Mouse (Mus musculus): ENCODE data around the gene Myoz1. TPM values are rescaled to one million over a fixed set of nuclear protein-coding genes. Genes with fewer than 3 reads are reported as not detected.

Gene Myoz1
- polyA plus RNA-seq, 1 experiment from 2014 or later: 29.8 TPM

GRCm38 (mm10) chr14:20651722-20652256, 4.6 kb downstream of the Myoz1 start:
- 64% methylated on average over 4 of the region's 4 CpGs for WGBS
- no peaks in the 10 kb centered on the region for H3K4me1 ChIP-seq (ENCODE audit: control insufficient read depth, insufficient read depth, low read length)
- no peaks in the 10 kb centered on the region for H3K27me3 ChIP-seq (ENCODE audit: control insufficient read depth, insufficient read depth, low read length)
- no peak overlapping the region for H3K9ac ChIP-seq (ENCODE audit: low read length)
- no peaks in the 10 kb centered on the region for H3K36me3 ChIP-seq (ENCODE audit: control insufficient read depth, insufficient read depth, low read length)
- H3K4me2 ChIP-seq (ENCODE audit: low read depth, low read length): no peak overlapping the region
- H3K27ac ChIP-seq (ENCODE audit: low read length): no peak overlapping the region
- no peak for ATAC-seq (ENCODE audit: insufficient read depth, low FRiP score)
- no peak overlapping the region for H3K4me3 ChIP-seq (replicated peaks; ENCODE audit: low read length)
- no peaks in the 10 kb centered on the region for H3K9me3 ChIP-seq (replicated peaks; ENCODE audit: control insufficient read depth, low read length)

GRCm38 (mm10) chr14:20651000-20651399, 5.3 kb downstream of the Myoz1 start:
- Histone ChIP-seq H3K4me3 (replicated peaks; ENCODE audit: low read length) (no peak overlapping the region), H3K36me3 (ENCODE audit: control insufficient read depth, insufficient read depth, low read length) (no peaks in the 10 kb centered on the region), H3K4me1 (ENCODE audit: control insufficient read depth, insufficient read depth, low read length) (no peaks in the 10 kb centered on the region), H3K27ac (ENCODE audit: low read length) (no peak overlapping the region; the same call in 1 of the 2 replicates), H3K9me3 (replicated peaks; ENCODE audit: control insufficient read depth, low read length) (no peaks in the 10 kb centered on the region), H3K4me2 (ENCODE audit: low read depth, low read length) (no peak overlapping the region), H3K9ac (ENCODE audit: low read length) (no peak overlapping the region), H3K27me3 (ENCODE audit: control insufficient read depth, insufficient read depth, low read length) (no peaks in the 10 kb centered on the region)
- no peak for ATAC-seq (ENCODE audit: insufficient read depth, low FRiP score)
- WGBS: 66% methylated on average over 2 of the region's 2 CpGs

GRCm38 (mm10) chr14:20646381-20646780, 10.0 kb downstream of the Myoz1 start:
- Histone ChIP-seq H3K27me3 (ENCODE audit: control insufficient read depth, insufficient read depth, low read length) (no peaks in the 10 kb centered on the region), H3K4me2 (ENCODE audit: low read depth, low read length) (no peak overlapping the region), H3K4me3 (replicated peaks; ENCODE audit: low read length) (no peak overlapping the region), H3K4me1 (ENCODE audit: control insufficient read depth, insufficient read depth, low read length) (0 out of 2 replicates have a peak, but pooled peaks cover 2% of the 10 kb centered on the region), H3K36me3 (ENCODE audit: control insufficient read depth, insufficient read depth, low read length) (no peaks in the 10 kb centered on the region), H3K27ac (ENCODE audit: low read length) (no peak overlapping the region), H3K9me3 (replicated peaks; ENCODE audit: control insufficient read depth, low read length) (no peaks in the 10 kb centered on the region), H3K9ac (ENCODE audit: low read length) (no peak overlapping the region)
- ATAC-seq (ENCODE audit: insufficient read depth, low FRiP score): no peak

- no peaks in the 10 kb centered on the region for H3K9me3 ChIP-seq (replicated peaks; ENCODE audit: control insufficient read depth, low read length)
- no peak overlapping the region for H3K9ac ChIP-seq (ENCODE audit: low read length)
- ATAC-seq (ENCODE audit: insufficient read depth, low FRiP score): no peak
- H3K36me3 ChIP-seq (ENCODE audit: control insufficient read depth, insufficient read depth, low read length): no peaks in the 10 kb centered on the region
- no peaks in the 10 kb centered on the region for H3K27me3 ChIP-seq (ENCODE audit: control insufficient read depth, insufficient read depth, low read length)
- WGBS: 30% methylated on average over 3 of the region's 3 CpGs
- no peak overlapping the region for H3K27ac ChIP-seq (ENCODE audit: low read length)
- no peak overlapping the region for H3K4me3 ChIP-seq (replicated peaks; ENCODE audit: low read length)
- H3K4me2 ChIP-seq (ENCODE audit: low read depth, low read length): no peak overlapping the region
- H3K4me1 ChIP-seq (ENCODE audit: control insufficient read depth, insufficient read depth, low read length): 0 out of 2 replicates have a peak, but pooled peaks cover 2% of the 10 kb centered on the region
These were observed 10.8 kb downstream of the Myoz1 start for GRCm38 (mm10) chr14:20645547-20645946.

- H3K36me3 ChIP-seq (ENCODE audit: control insufficient read depth, insufficient read depth, low read length): no peaks in the 10 kb centered on the region
- H3K9ac ChIP-seq (ENCODE audit: low read length): peak overlapping the region; percentile 96
- no peaks in the 10 kb centered on the region for H3K9me3 ChIP-seq (replicated peaks; ENCODE audit: control insufficient read depth, low read length)
- peak overlapping the region; percentile 95 for H3K27ac ChIP-seq (ENCODE audit: low read length)
- H3K4me3 ChIP-seq (replicated peaks; ENCODE audit: low read length): peak overlapping the region; percentile 84
- H3K4me2 ChIP-seq (ENCODE audit: low read depth, low read length): peak overlapping the region; percentile 64
- no peaks in the 10 kb centered on the region for H3K27me3 ChIP-seq (ENCODE audit: control insufficient read depth, insufficient read depth, low read length)
- ATAC-seq (ENCODE audit: insufficient read depth, low FRiP score): no peak
- H3K4me1 ChIP-seq (ENCODE audit: control insufficient read depth, insufficient read depth, low read length): 0 out of 2 replicates have a peak, but pooled peaks cover 6% of the 10 kb centered on the region
- WGBS: 11% methylated on average over 10 of the region's 10 CpGs
These were observed 14.9 kb downstream of the Myoz1 start for GRCm38 (mm10) chr14:20641438-20641875.

GRCm38 (mm10) chr14:20640644-20641437, 15.5 kb downstream of the Myoz1 start, which contains the start of gene Usp54:
Gene Usp54 (minus strand): TSS chr14:20641063.
- WGBS: under 1% methylated on average over 73 of the region's 73 CpGs
- Histone ChIP-seq H3K36me3 (ENCODE audit: control insufficient read depth, insufficient read depth, low read length) (no peaks in the 10 kb centered on the region), H3K27ac (ENCODE audit: low read length) (peak within 1 kb of the TSS; percentile 95), H3K4me1 (ENCODE audit: control insufficient read depth, insufficient read depth, low read length) (0 out of 2 replicates have a peak, but pooled peaks cover 6% of the 10 kb centered on the region), H3K9ac (ENCODE audit: low read length) (peak within 1 kb of the TSS; percentile 96), H3K9me3 (replicated peaks; ENCODE audit: control insufficient read depth, low read length) (no peaks in the 10 kb centered on the region), H3K27me3 (ENCODE audit: control insufficient read depth, insufficient read depth, low read length) (no peaks in the 10 kb centered on the region), H3K4me3 (replicated peaks; ENCODE audit: low read length) (peak within 1 kb of the TSS; percentile 84), H3K4me2 (ENCODE audit: low read depth, low read length) (peak within 1 kb of the TSS; percentile 90)
- ATAC-seq (ENCODE audit: insufficient read depth, low FRiP score): peak; percentile 94

GRCm38 (mm10) chr14:20639918-20640619, 16.3 kb downstream of the Myoz1 start:
- ATAC-seq (ENCODE audit: insufficient read depth, low FRiP score): peak; percentile 67; the same call in 1 of the 2 replicates
- H3K4me2 ChIP-seq (ENCODE audit: low read depth, low read length): peak overlapping the region; percentile 90
- no peaks in the 10 kb centered on the region for H3K36me3 ChIP-seq (ENCODE audit: control insufficient read depth, insufficient read depth, low read length)
- H3K27ac ChIP-seq (ENCODE audit: low read length): peak overlapping the region; percentile 95
- no peaks in the 10 kb centered on the region for H3K9me3 ChIP-seq (replicated peaks; ENCODE audit: control insufficient read depth, low read length)
- no peaks in the 10 kb centered on the region for H3K27me3 ChIP-seq (ENCODE audit: control insufficient read depth, insufficient read depth, low read length)
- H3K4me1 ChIP-seq (ENCODE audit: control insufficient read depth, insufficient read depth, low read length): 0 out of 2 replicates have a peak, but pooled peaks cover 6% of the 10 kb centered on the region
- peak overlapping the region; percentile 96 for H3K9ac ChIP-seq (ENCODE audit: low read length)
- H3K4me3 ChIP-seq (replicated peaks; ENCODE audit: low read length): peak overlapping the region; percentile 84
- WGBS: 3% methylated on average over 16 of the region's 16 CpGs

GRCm38 (mm10) chr14:20638702-20639101, 17.6 kb downstream of the Myoz1 start:
- H3K36me3 ChIP-seq (ENCODE audit: control insufficient read depth, insufficient read depth, low read length): no peaks in the 10 kb centered on the region
- no peak overlapping the region for H3K27ac ChIP-seq (ENCODE audit: low read length)
- H3K9me3 ChIP-seq (replicated peaks; ENCODE audit: control insufficient read depth, low read length): no peaks in the 10 kb centered on the region
- H3K4me1 ChIP-seq (ENCODE audit: control insufficient read depth, insufficient read depth, low read length): 0 out of 2 replicates have a peak, but pooled peaks cover 6% of the 10 kb centered on the region
- no peak for ATAC-seq (ENCODE audit: insufficient read depth, low FRiP score)
- WGBS: 91% methylated on average over 6 of the region's 6 CpGs
- no peaks in the 10 kb centered on the region for H3K27me3 ChIP-seq (ENCODE audit: control insufficient read depth, insufficient read depth, low read length)
- no peak overlapping the region for H3K4me2 ChIP-seq (ENCODE audit: low read depth, low read length)
- no peak overlapping the region for H3K4me3 ChIP-seq (replicated peaks; ENCODE audit: low read length)
- H3K9ac ChIP-seq (ENCODE audit: low read length): no peak overlapping the region
